ENCODE assay signal across 32 mouse cellular contexts in genomic region chr2:11612939-11613338, GRCm38 (mm10). TPM values are rescaled to one million over a fixed set of nuclear protein-coding genes. Genes with fewer than 3 reads are reported as not detected.
"Had no signal": no experiment of that assay in that cellular context is flagged by ENCODE, and none has a peak within 500 bp of the region (broad histone marks: within the 10 kb centered on the region; RNA-seq: fewer than 3 reads in every experiment).

No protein-coding gene starts in this region.

RNA-seq across cellular contexts. Expression of gene Gm17490, which starts 13.1 kb away (rescaled TPM):
- total RNA-seq: common myeloid progenitor, adult 5-6 weeks; forebrain, postnatal 0 days; gastrocnemius, adult 18-20 months; gastrocnemius, adult 2 months; gastrocnemius, adult 8-10 months; gastrocnemius, postnatal 10 days; gastrocnemius, postnatal 14 days; gastrocnemius, postnatal 25 days; gastrocnemius, postnatal 36 days; gastrocnemius, postnatal 4 days; granulocyte monocyte progenitor cell, adult 5-6 weeks; heart, adult 18-20 months; heart, adult 2 months; heart, adult 8-10 months had no signal
- polyA plus RNA-seq: cortical plate, adult 2 months; embryonic facial prominence, embryonic 10.5 days; embryonic facial prominence, embryonic 11.5 days; embryonic facial prominence, embryonic 12.5 days; embryonic facial prominence, embryonic 13.5 days; embryonic facial prominence, embryonic 14.5 days; embryonic facial prominence, embryonic 15.5 days; erythroblast, embryonic 14.5 days; forebrain, embryonic 10.5 days; forebrain, embryonic 11.5 days; forebrain, embryonic 12.5 days; forebrain, embryonic 13.5 days; forebrain, embryonic 14.5 days; forebrain, embryonic 15.5 days; forebrain, embryonic 16.5 days; forebrain, postnatal 0 days; frontal cortex, adult 2 months; gonadal fat pad, adult 2 months; heart, adult 2 months; heart, embryonic 10.5 days had no signal

RNA-seq across cellular contexts. Expression of gene Il2ra, which starts 29.7 kb away (rescaled TPM):
- total RNA-seq: common myeloid progenitor, adult 5-6 weeks; forebrain, postnatal 0 days; granulocyte monocyte progenitor cell, adult 5-6 weeks had no signal
- polyA plus RNA-seq: embryonic facial prominence, embryonic 10.5 days; embryonic facial prominence, embryonic 11.5 days; embryonic facial prominence, embryonic 12.5 days; embryonic facial prominence, embryonic 13.5 days; embryonic facial prominence, embryonic 14.5 days; embryonic facial prominence, embryonic 15.5 days; forebrain, embryonic 10.5 days; forebrain, embryonic 11.5 days; forebrain, embryonic 12.5 days; forebrain, embryonic 13.5 days; forebrain, embryonic 14.5 days; forebrain, embryonic 15.5 days; forebrain, embryonic 16.5 days; forebrain, postnatal 0 days; heart, embryonic 10.5 days had no signal
